Mouse (Mus musculus): ENCODE data around the gene Edar.

The Edar gene

DNA sequence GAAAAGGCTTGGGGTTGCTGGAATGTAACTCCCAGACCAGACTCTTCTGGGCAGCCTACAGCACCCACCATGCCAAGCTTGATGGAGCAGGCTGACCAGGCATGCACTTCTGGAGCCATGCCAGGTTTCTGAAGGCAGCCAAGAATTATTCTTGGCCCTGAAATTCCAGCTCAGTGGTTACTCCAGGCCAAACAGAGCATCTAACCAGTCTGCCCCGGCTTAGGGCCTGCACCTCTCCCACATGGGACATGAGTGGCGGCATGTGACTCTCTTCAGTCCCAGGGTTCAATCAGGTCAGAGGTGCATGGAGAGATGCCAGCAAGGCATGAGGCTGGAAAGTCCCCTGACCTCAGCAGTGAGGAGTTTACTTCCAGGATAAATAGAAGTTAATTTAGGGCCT, 70.7 kb downstream of the Edar start:
- peak; percentile 96 for DNase-seq (ENCODE audit: extremely low read depth, low read depth, low spot score)

DNA sequence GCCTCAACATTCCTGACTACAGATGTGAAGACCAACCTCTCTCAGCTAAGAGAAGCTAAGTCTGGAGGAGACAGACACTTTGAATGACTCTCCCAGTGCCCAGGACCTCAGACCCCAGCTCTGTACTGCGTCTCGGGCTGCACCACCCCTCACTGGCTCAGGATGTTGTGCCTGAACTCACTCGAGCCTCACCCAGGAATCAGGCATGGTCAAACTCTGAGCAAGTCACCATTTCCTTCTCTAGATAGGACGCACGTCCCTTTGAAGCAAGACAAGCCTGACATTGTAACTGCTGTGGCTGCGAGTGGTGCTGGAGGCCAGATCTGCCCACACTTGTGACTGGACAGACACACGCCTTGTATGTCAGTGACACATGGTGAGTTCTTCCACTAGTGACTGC, 73.5 kb downstream of the Edar start:
- DNase-seq (ENCODE audit: extremely low read depth, low read depth, low spot score), result no peak

DNA sequence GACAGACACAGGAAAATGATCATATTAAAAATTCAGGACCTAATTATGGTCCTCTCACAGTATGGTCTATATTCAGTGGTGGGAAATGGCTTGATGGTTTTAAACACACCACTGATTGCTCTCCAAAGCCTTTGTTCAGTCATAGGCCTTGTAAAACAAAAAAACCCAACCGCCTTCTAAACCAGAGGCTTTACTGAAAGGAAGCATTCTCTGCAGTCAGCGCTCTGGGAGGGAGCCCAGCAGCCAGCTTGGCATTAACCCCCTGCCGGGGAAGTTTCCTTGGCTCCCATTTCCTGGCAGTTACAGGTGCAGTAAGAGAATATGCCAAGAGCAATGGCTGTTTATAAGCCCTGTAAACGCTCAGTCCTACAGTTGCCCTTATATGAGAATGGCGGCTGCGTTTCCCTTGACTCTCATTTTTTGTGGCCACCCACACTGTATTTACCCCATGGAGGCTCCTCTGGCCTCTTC, 74.0 kb downstream of the Edar start:
- no peak for DNase-seq (ENCODE audit: extremely low read depth, low read depth, low spot score)

DNA sequence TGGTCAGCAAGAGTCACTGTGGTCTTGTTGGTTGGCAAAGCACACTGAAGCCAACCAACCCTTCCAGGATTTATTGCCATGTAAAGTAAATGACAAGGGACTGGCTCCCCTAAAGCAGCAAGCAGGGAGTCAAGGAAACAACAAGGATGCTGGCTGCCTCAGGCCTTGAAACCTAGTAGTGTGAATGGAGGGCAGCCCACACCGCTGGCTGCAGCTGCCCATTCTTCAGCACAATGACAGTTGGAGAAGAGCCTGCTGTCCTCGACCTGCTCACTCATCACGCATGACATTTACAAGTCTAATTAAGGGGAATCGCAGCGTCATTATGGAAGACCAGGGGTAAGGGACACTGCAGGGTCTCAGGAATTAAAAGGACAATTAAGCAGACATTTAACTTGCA, 74.5 kb downstream of the Edar start:
- no peak for DNase-seq (ENCODE audit: extremely low read depth, low read depth, low spot score)

DNA sequence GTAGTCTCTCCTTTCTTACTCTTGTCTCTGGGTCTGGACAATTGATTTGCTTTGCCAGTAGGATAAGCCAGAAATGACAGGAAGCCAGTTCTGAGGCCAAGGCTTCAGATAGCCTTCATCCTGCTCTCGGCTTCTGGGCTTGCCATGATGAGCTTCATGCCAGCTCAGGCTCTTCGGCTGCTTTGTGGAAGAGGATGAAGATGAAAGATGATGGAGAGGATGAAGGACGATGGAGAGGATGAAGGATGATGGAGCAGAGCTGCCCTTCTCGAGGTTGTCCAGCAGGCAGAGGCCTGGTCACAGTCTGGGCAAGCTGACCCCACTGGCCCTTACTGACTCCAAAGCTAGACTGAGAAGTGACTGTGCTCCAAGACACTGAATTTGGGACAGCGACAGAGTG, 75.3 kb downstream of the Edar start:
- DNase-seq (ENCODE audit: extremely low read depth, low read depth, low spot score), result no peak

DNA sequence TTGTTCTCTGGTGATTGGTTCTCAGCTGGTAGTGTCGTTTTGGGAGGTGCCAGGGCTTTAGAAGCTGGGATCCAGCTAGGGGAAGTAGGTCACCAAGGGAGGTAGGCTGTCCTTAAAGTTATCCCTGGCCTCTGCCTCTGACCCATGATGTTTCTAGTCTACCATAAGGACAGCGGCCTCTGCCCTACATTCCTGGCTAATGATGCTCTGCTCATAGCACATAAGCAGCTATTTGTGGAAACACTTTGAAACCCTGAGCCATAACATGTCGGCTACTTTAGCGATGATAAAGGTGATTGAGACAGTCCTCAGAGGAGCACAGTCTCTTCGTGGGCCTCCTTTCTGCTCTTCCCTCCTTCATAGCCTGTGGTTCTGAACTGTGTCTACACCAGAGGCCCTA, 79.6 kb downstream of the Edar start:
- DNase-seq (ENCODE audit: extremely low read depth, low read depth, low spot score), result no peak

DNA sequence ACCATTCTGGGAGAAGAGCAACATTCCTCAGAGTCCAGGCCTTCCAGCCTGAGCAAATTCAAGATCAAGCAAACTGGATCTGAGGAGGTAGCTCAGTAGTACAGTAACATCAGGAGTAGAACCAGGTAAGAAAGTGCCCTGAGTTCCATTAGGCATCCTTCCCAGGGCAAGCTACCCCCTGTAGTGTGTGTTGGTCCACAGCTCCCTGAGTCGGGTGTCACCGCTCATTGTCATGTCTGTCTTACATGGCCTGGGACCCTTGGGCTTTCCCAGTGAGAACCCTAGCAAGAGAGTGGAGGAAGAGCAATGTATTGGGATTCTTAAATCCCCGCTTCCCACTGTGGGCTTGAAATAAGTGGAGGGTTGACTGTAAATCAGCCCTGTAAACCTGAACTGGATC, 80.3 kb downstream of the Edar start:
- no peak for DNase-seq (ENCODE audit: extremely low read depth, low read depth, low spot score)

DNA sequence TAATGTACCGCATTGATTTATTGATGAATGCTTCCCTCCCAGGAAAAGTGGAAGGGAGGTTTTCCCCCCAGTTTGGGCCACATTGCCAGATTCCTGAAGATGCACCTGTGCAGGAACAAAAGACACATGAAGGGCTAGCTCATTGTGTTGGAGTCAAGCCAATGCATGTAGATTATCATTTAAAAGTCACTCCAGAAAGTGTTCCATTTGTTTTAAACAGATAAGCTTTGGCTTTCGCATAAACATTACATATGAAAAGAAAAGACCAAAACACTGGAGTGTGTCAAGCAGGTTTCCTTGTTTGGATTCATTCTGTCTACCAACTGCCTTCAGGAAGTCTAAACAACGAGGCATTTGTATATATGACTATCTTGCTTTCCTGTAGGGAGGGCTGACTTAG, 81.0 kb downstream of the Edar start:
- DNase-seq (ENCODE audit: extremely low read depth, low read depth, low spot score), result no peak

DNA sequence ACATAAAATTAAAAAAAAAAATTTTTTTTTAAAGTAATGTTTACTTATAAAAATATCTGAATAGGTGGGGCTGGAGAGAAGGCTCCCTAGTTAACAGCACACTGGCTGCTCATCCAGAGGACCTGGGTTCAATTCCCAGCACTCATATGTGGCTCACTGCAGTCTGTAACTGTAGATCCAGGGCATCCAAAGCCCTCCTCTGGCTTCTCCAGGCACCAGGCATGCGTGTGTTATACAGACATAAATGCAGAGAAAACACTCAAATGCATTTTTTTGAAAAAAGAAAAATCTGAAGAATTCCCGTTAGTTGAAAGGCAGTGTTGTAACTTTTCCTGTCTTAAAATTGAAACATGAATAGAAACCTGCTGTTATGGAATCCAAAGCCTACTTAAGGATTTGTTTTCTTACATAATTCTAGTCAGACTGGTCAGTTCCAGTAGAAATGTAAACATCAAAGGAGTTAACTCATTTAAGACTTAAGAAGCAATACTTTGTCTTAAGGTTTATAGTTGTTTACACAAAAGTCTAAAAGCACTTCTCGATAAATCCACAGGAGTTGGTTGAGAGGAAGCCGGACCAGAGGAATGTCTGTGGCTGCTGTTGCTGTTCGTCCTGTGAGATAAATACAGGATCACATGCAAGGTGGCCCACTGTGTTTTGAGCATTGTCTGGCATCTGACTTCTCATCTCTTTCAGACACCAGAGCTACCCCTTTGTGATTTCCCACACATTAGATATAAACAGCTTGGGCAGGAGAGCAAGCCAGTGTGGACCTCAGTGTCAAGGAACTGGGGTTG, 89.8 kb downstream of the Edar start:
- no peak for DNase-seq (ENCODE audit: extremely low read depth, low read depth, low spot score)

DNA sequence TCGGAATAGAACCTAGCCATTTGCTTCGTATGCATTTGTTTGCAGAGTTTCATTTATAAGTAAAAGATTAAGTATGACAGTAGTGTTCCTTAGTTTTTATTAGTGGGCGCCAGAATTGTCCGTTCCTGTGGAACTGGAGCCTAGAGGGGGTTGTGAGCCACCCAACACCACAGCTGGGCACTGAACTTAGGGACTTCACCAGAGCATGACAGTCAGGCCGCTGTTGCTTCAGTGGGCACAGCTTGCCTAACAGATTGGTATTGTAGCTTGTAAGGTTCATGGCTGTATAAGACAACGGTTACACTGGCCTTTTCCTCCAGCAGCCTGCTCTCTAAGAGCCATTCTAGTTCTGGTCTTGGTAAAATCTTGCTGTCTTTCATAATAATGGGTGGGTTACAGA, 114.9 kb downstream of the Edar start:
- no peak for DNase-seq (ENCODE audit: extremely low read depth, low read depth, low spot score)

DNA sequence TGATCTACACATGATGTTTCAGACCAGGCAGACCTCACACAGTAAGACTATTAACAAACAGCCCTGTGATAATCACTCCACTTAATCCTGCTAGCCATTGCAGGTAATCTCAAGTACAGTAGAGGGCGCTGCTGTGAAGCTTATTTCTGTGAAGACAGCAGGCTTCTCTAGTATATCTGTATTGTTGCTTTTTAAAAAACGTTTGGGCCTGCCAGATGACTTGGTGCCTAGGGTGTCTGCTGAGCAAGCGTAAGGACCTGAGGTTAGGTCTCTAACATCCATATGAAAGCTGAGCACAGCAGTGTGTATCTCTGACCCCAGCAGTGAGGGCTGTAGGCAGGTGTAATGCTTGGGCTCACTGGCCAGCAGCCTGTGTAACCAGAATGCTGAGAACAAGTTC, 115.6 kb downstream of the Edar start:
- peak; percentile 13 for DNase-seq (ENCODE audit: extremely low read depth, low read depth, low spot score)

DNA sequence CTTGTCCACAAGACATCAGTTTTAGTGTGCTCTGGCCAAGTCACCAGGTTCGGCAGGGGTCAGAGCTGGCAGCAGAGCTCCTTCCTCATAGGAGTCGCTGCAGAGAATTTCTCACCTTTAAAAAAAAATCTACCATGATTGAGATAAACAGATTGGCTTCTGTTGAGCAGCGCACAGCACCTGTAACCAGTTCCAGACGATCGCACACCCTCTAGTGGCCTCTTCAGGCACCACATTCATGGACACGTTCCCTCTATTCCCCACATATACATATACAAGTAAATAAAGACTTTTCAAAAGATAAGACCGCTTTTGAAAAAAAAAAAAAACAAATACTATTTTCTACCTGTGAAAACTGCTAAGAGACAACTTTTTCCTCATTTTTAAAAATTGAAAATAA, 116.4 kb downstream of the Edar start:
- DNase-seq (ENCODE audit: extremely low read depth, low read depth, low spot score), result no peak

DNA sequence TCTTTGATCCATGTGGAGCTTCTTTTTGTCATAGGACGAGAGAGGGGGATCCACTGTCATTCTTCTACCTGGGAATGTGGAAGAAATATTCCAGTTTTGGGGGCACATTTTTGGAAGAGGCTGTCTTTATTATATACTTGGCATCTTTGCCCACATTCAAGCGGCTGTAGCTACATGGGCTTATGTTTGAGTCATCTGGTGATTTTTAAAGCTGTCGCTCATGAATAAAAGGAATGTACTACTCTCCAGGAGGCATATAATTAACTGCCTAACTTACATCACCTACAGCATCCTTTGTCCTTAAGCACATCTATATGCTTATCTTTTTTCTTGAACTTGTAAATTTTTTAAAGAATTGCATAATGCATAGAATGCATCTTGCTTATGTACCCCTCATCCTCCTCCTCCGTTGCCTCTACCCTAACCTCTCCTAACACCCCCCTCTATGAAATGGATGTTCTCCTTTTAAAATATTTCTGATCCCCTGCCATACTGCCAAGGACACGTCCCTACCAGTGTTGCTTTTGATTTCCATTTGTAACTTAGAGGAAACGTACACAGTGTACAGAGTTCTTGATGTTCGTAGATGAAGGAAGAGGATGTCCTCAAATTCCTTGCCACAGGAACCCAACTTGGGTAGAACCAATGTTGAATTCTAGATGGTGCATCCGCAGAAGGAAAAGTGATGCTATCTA, 120.6 kb downstream of the Edar start:
- DNase-seq (ENCODE audit: extremely low read depth, low read depth, low spot score), result no peak

Measured in fat pad, adult 2 months (tissue).